Mouse (Mus musculus) c-Kit-positive CD71-positive TER-119-negative erythroid progenitor cells, embryonic 14.5 days (primary cell): ENCODE data around the gene Ccr7.

Experiments used
- DNase-seq: peaks from one replicate; pipeline ENCODE4 v3.0.0-alpha.2; 2013; ENCODE audit warnings: low read depth

Ccr7 gene

GRCm38 (mm10) chr11:99154987-99155641 lies at the start of gene Ccr7:
Gene Ccr7, minus strand, starts transcription at chr11:99155077.
- DNase-seq = no peak

- DNase-seq = peak; percentile 41
Measured at GRCm38 (mm10) chr11:99189154-99189582, 34.3 kb upstream of the Ccr7 start.

GRCm38 (mm10) chr11:99187348-99187747 lies 32.5 kb upstream of the Ccr7 start:
- DNase-seq = no peak

GRCm38 (mm10) chr11:99186836-99187235 lies 32.0 kb upstream of the Ccr7 start:
- DNase-seq = no peak

GRCm38 (mm10) chr11:99182575-99182974 lies 27.7 kb upstream of the Ccr7 start:
- no peak for DNase-seq

- no peak for DNase-seq
Measured at GRCm38 (mm10) chr11:99180071-99180470, 25.2 kb upstream of the Ccr7 start.

- no peak for DNase-seq
Measured at GRCm38 (mm10) chr11:99177925-99178198, 23.0 kb upstream of the Ccr7 start.

- no peak for DNase-seq
Measured at GRCm38 (mm10) chr11:99177054-99177924, 22.4 kb upstream of the Ccr7 start.

- no peak for DNase-seq
Measured at GRCm38 (mm10) chr11:99172002-99172401, 17.1 kb upstream of the Ccr7 start.

- no peak for DNase-seq
Measured at GRCm38 (mm10) chr11:99171442-99171841, 16.6 kb upstream of the Ccr7 start.

GRCm38 (mm10) chr11:99170547-99171267 lies 15.8 kb upstream of the Ccr7 start:
- no peak for DNase-seq

GRCm38 (mm10) chr11:99170005-99170404 lies 15.1 kb upstream of the Ccr7 start:
- no peak for DNase-seq

GRCm38 (mm10) chr11:99169438-99169837 lies 14.6 kb upstream of the Ccr7 start:
- no peak for DNase-seq

GRCm38 (mm10) chr11:99168030-99168474 lies 13.2 kb upstream of the Ccr7 start:
- DNase-seq = no peak

- DNase-seq = no peak
Measured at GRCm38 (mm10) chr11:99167576-99167975, 12.7 kb upstream of the Ccr7 start.

GRCm38 (mm10) chr11:99166241-99166640 lies 11.4 kb upstream of the Ccr7 start:
- no peak for DNase-seq

- DNase-seq = no peak
Measured at GRCm38 (mm10) chr11:99165031-99165752, 10.3 kb upstream of the Ccr7 start.

GRCm38 (mm10) chr11:99162972-99163686 lies 8.3 kb upstream of the Ccr7 start:
- DNase-seq = no peak

- no peak for DNase-seq
Measured at GRCm38 (mm10) chr11:99161648-99162047, 6.8 kb upstream of the Ccr7 start.

- DNase-seq = no peak
Measured at GRCm38 (mm10) chr11:99160228-99160627, 5.4 kb upstream of the Ccr7 start.

- DNase-seq = no peak
Measured at GRCm38 (mm10) chr11:99155817-99156216, 940 bp upstream of the Ccr7 start.
